Mouse (Mus musculus) heart, adult 9 months (tissue): ENCODE measurements around the gene Hkdc1.

Experiments
- DNase-seq, 2 experiments: peaks; one replicate each; pipeline ENCODE4 v3.0.0; 2022; ENCODE audit warnings: low spot score in 2 of 2

Gene Hkdc1

DNA sequence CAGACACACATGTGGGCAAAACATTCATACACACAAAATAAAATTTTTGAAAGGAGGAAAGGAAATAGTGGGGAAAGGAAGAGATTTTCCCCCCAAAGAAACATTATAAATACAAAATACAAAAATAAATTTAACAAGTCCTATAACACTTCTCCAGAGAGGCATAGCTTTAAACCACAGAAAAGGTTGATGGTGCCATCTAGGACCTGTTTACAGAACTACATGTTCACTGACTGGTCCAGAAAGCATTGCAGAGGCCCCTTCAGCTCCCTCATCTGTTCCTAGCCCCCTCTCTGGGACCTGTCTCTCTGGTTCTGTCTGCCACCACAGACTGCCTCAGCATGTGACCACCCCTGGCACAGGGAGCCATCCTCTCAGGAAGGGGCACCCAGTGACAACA lies 41.4 kb downstream of the Hkdc1 start:
- no peak for DNase-seq

DNA sequence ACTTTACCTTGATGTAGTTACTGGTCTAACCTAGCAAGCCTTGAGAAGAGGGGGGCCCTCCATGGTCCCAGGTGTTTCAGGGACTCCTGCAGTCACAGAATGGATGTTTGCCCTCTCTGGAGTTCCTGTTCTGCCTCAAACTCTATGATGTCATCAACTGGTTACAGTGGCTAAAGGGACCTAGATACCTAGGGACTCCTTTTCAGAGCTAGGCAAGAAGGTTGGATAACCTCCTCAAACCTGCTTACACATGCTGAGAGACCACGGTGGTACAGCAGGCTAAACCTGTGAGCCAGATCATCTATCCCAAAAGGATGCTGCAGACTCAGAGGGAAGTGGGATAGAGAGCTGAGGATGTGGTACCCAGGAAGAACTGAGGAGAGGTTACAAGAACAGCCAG lies 42.5 kb downstream of the Hkdc1 start, which contains the start of gene Hk1:
TSS of gene Hk1 (minus strand) at position 101 of the 400 bp plus-strand sequence.
- DNase-seq = no peak

DNA sequence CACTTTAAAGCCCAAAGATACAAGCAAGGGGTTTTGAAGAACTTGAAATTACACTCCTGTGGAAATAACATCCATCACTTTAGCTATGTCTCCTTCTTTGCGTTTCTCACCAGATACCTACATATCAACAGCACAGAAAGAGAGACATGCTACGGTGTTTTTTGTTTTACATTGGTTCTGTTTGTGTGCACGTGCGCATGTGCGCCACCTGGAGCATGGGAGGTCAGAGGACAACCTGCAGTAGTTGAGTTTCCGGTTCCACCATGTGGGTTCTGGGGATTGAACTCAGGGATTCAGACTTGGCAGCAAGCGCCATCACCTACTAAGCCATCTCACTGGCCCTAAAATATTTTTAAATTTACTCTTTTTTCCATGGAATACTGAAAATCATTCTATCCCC lies 63.5 kb downstream of the Hkdc1 start:
- DNase-seq = no peak

DNA sequence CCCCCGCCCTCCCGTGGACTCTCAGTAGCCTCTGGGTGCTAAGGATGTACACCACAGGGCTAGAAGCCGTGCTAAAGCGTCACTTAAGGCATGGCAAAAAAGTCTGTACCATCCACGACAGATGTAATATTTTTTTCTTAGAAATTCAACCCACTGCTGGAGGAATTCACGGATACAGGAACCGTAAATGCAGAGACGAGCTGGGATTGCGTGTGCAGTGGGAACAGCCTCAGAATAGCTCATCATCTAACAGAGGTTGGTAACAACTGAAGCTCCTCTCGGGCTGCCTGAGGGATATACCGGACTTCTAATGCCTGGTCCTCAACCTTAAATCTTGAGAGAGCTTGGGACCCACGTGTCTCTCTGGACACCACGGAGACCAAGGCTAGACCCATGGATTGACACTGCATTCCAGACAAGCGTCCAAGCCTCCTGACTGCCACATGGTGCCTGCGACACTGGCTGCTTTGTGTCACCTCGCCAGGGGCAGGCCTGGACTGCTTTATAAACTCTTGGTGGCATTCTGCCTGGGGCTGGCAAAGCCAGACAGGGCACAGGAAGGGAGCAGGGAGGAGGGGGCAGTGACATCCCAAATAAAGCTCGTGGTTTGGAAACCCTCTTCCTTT lies 66.1 kb downstream of the Hkdc1 start:
- DNase-seq = peak; percentile 31 to 51

DNA sequence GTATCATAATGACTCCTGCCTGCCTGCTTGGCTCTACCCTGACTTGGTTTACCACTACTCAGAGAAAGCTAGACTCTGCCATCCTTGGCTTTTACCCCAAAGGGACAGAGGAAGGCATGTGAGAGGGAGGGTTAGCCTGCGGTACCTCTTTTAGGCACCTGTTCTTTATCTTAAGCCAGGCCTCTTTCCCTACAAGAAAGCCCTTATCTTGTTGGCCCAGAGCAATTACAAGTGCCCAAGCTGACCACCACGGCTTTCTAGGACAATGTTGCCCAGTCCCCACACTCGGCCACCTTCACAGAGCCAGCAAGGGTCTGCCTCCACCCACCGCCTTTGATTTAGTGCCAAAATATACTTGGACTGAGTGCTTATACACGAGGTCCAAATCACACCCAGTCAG lies 77.1 kb downstream of the Hkdc1 start:
- no peak for DNase-seq

DNA sequence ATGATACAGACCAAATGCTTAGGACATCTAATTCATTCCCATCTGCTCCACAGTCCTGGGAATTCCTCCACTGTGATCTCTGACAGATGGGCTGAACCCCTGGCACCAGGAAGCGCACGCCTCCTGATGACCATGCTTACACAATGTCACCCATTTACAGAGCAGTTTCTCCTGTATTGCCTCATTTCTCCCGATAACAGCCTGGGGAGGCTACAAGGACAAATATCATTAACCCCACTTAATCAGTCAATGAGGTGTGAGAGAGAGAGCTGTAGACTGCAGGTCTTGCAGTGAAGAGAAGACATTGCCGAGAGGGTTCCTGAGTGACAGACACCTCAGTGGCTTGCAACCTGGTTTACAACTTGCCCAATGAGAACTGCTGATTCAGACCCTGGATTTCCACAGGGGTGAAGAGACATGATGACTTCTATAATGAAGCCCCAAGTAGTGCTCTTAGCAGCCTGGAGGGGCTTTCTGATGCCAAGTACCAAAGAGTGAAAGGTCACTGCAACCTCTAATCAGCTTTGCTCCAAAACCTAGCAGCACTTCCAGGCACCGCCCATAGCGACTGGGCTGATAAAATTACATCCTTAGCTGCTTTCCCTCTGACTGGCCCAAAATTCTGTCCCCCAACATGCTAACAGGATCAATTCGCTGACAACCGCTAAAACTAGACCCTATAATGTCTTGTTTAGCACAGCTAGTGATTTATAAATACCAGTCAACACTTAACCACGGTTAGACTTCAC lies 78.1 kb downstream of the Hkdc1 start:
- DNase-seq = no peak

DNA sequence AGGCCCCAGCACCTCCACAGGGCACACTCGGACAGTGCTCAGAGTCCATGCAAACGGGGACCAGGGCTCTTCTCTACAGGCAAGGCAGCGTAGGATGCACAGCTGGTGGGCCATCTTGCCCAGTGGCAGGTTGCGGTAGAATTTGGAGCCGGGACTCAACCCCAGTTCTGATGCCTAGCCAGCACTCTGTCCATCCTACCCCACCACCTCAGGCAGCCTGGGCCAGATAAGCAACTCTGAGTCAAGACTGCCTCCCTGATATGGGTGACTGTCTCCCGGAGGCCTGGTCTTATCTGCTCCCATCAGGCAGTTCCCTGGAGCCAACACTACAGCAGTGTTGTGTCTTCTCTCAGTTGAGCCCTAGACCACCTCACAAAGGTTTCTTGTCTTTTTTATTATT lies 79.8 kb downstream of the Hkdc1 start:
- no peak for DNase-seq

DNA sequence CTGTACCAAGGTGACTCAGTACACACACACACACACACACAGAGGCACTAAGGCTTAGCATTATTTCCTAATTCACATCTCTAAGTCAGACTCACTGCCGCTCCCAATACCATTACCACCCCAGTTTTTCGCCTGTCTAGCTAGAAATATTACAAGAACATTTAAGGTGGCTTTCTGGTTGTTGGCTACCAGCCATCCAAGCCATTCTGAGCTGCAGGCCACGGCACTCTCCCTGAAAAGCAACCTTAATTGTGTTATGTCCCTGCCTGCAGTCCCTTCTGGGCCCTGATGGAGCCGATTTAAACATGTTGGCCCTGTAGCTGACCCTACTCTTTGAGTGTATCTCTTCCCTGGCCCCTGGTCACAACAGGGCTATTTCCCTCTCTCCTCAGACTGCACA lies 80.3 kb downstream of the Hkdc1 start:
- DNase-seq = no peak

DNA sequence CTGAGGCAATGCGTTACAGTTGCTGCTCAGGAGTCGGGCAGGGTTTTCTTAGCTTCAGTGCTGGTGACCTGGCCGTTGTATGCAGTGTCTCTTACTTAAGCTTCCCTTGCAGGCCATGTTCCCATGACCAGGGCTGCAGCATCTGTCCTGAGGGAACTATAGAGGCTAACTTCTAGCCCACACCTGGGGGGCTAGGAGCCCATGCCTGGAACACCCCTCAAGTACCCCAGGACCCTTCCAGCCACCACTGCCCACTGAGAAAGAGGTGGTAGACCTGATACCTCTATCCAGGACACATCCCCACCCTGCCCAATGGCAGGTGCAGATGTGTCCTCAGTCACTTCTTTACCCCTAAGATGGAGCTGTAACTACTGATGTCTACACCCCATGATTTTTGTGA lies 81.3 kb downstream of the Hkdc1 start:
- no peak for DNase-seq

DNA sequence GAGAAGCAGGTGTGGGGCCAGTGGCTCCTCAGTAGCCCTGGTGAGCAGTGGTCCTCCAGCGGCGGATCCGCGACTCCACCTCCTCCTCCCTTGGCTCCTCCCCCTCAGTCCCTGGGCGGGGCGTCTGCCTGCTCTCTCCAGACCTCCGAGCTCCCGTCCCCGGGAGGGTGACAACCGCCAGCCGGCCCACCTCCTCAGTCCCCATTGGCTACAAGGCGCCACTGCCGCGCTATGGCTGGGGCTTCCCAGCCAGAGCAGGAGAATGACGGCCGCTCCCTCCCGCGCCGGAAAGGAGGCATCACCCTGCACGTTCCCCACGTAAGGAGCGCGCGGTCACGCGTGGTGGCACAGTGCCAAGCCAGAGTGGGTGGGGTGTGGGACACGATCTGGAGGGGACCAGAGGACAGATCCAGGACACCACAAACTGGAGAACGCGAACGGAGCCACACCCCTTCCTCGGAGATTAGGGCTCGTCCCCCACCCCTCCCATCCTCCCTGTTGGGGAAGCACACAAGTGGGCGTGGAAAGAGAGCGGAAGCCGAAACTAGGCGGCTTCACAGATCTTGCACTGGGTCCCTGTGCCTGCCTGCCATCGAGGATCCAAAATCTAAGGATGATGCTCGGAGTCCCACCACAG lies 82.1 kb downstream of the Hkdc1 start:
- peak; percentile 98 to 99 for DNase-seq

DNA sequence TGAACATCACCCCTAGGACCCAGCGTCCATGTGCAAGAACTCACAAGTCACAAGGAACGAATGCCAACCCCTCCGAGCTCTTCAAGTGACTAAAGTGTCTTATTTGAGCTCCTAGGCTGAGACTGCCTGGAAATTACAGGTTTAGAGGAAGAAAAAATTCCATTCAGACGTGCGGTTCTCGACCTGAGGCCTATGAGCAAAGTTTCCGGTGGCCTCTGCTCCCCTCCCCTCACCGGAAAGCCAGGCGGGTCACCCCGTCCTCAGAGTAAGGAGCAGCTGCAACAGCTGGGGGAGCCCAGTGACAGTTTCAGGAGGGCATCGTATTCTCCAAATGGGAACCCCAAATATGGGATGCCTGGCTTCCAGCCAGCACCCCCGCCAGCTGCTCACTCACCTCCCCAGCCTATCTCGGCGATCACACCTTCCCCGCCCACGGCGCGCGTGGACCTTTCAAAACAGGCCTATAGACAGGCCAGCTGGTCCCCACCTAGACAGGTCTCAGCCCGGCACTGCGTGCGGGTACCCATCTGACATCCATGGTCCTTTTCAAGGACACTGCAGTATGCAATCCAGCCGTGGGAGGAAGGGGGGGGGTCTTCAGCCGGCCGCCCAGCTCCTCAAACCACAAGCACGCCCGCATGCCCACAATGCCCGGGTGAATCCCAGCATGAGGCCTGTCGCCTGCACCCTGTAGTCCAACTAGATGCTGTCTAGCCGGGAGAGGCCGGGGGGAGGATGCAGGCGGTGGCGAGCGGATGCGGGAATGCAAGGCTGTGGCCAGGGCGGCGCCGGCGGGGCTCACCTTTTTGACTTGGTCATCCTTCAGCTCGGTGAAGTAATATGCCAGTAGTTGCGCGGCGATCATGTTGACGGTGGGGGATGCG lies 82.8 kb downstream of the Hkdc1 start:
- peak; percentile 57 to 67 for DNase-seq

DNA sequence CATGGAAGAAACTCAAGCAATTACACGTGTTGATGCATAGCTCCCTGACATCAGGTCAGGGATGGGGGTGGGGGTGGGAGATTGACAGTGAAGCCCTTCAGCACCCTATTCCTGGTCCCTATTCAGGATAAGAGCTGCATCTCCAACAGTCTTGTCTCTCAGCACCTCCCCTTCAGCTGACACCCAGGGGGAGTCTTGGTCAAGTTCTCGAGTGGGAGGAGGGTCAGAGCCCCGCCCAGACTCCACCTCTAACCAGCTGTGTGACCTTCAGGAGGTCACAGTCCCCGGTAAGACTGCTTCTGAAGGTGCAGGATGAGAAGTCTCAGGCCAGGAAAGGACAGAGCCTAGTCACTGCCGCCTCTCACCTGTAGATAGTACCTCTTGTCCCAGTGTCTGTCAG lies 83.7 kb downstream of the Hkdc1 start:
- peak in 1 of 2 experiments; percentile 56 for DNase-seq

DNA sequence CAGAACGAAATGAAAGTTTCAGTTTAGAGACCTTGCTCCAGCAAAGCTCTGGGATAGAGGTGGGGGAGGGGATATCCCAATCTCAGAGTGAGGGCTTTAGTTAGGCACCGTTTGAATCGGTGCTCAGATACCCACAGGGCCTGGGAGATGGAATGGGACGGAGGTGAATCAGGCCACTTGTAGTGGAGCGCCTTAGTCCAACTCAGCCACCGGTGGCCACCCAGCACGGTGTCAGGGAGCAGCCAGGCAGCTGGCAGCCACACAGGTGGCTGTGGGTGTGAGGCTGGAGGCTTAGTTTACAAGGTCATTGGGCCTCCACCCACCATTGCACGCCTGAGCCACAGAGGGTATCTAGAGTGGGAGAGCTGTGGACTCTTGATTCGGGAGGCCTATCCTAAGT lies 84.1 kb downstream of the Hkdc1 start:
- no peak for DNase-seq

DNA sequence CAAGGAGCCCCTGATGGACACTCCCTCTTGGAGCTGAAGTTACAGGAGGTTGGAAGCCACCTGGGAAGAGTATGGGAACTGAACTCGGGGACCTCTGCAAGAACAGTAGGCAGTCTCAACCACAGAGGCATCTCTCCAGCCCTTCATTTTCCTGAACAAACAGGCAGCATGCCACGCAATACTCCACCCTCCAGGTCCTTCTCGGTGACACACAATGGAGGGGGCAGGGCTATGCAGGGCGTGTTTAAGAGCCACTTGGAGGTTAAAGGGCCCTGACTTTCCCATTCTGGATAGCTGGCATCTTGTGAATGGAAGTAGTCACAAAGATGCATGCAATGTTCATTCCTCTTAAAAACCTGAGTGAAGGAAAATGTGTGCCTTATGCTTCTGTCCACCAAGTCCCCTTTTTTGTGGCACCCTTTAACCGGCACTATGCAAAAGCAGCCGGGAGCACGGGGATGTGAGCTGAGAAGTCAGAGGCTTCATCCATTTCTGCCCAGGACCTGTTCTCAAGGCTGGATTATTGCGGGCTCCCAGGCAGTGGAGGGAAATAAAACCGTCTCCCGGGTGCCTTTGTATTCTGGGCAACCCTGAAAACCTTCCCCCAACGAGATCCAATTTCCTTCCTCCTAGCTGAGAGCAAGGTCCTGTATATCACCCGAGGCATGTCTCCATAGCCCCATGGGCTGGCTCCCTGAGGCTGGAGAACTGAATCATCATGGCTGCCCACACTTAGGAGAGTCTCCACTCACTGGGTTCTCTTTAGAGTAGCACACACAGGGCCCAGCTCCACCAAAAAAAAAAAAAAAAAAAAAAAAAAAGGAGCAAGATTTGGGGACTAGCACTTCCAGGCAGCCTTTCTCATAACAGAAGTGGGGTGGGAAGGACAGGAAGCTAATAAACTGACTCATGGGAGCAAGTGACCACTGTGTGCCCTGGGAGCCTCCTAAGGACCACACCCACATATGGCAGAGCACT lies 85.4 kb downstream of the Hkdc1 start:
- DNase-seq = peak; percentile 55 to 56

DNA sequence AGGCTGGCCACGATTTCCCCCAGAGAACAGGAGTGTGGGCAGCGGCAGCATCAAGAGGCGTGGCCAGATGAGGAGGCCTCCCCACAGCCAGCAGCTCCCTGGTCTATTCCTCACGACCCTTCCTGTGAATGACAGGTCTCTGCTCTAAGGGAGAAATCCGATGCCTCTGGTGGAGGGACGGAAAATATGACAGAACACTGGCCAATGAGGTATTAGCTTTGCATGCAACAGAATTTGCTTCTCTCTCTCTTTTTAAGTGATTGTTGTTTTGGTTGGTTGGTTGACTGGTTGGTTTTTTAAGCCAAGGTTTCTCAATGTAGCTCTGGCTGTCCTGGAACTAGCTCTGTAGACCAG lies 86.9 kb downstream of the Hkdc1 start:
- DNase-seq = no peak

DNA sequence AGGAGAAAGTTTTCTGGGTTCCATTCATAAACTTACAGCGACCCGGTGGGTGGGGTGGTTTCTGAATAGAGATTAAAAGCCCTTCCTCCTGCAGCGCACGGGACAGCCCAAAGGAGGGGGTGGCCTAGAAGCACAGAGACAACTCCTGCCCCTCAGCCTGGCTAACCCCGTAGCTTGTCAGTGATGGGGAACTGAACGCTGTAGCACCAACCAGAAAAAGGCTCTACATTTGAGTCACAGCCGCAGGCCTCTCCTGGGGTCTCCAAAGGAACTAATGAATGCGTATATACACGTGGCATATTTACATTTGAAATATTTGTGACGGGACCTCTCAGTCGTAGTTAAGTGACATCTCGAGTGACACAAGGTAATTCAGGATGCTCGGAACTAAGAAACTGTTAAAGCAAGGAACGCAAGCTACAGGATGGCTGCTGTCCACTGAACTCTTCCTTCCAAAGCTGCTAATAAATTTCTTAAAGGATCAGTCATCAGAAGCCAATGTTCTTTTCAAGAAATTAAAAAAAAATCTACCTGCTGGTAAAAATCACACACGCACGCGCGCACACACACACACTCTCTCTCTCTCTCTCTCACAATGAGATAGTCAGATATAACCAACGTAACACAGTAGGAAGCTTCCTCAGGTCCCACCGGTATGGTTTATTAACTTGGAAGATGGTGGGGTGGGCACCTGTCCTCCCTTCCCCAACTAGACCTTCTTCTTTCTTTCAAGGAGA lies 87.4 kb downstream of the Hkdc1 start:
- no peak for DNase-seq

DNA sequence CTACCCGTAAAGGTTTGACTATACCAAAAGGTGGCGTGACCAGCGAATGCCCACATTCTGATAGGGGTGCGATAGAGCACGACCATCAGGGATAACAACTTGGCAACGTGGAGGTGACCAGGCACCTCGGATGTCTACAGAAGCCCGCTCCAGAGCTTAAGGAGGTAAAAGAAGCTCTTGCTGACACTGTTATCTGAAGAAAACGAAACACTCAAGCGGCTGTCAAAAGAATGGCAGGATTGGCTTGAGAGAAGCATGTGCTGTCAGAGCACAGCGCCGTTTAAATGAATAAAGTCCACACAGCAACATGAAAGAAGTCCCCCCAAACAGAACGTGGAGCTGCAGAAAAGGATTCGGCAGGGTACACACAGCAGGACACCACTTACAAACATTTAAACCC lies 89.0 kb downstream of the Hkdc1 start:
- no peak for DNase-seq
